Mouse (Mus musculus) limb, embryonic 14.5 days (tissue): ENCODE data around the gene Garnl3. TPM values are rescaled to one million over a fixed set of nuclear protein-coding genes. Genes with fewer than 3 reads are reported as not detected.
"Not testable (repeated sequence)": the region's sequence is repeated elsewhere in the genome, so short reads cannot be mapped to it uniquely, and the experiment has no call there.

Experiments used
- ATAC-seq: fragments of 200-750 bp; cut with Nextera tagmentation; 2 replicates; pipeline ENCODE4 v1.8.0; 2017; ENCODE audit warnings: low read depth, moderate number of reproducible peaks, moderate TSS enrichment; ENCODE audit not compliant: low FRiP score
- DNase-seq: peaks from one replicate; pipeline ENCODE4 v3.0.0-alpha.2; 2015; ENCODE audit warnings: low spot score
- H3K27ac ChIP-seq: fragments of 300-500 bp; sonication (generic); replicated peaks from 2 replicates; pipeline ENCODE4 v1.5.1; 2014; ENCODE audit warnings: low read depth, mild to moderate bottlenecking, low read length, moderate library complexity, mixed read lengths
- H3K27me3 ChIP-seq: fragments of 300-500 bp; sonication (generic); 2 replicates; pipeline ENCODE4 v1.6.1; 2014; ENCODE audit warnings: low read length, mixed read lengths; ENCODE audit not compliant: control insufficient read depth, insufficient read depth
- H3K36me3 ChIP-seq: fragments of 300-500 bp; sonication (generic); 2 replicates; pipeline ENCODE4 v1.6.1; 2014; ENCODE audit warnings: mild to moderate bottlenecking, low read length, moderate library complexity, mixed read lengths; ENCODE audit not compliant: control insufficient read depth, insufficient read depth
- H3K4me1 ChIP-seq: fragments of 300-500 bp; sonication (generic); 2 replicates; pipeline ENCODE4 v1.6.1; 2014; ENCODE audit warnings: antibody characterized with exemption, low read length, mixed read lengths; ENCODE audit not compliant: control insufficient read depth, insufficient read depth
- H3K4me2 ChIP-seq: fragments of 300-500 bp; sonication (generic); replicated peaks from 2 replicates; pipeline ENCODE4 v1.6.1; 2014; ENCODE audit warnings: low read depth, mild to moderate bottlenecking, low read length, moderate library complexity; ENCODE audit not compliant: severe bottlenecking
- H3K4me3 ChIP-seq: fragments of 300-500 bp; sonication (generic); replicated peaks from 2 replicates; pipeline ENCODE4 v1.5.1; 2014; ENCODE audit warnings: low read length
- H3K9ac ChIP-seq: fragments of 300-500 bp; sonication (generic); 2 replicates; pipeline ENCODE4 v1.6.1; 2014; ENCODE audit warnings: mild to moderate bottlenecking, low read depth, low read length, moderate library complexity; ENCODE audit not compliant: severe bottlenecking
- H3K9me3 ChIP-seq: fragments of 300-500 bp; sonication (generic); 2 replicates; pipeline ENCODE4 v1.6.1; 2016; ENCODE audit warnings: low read length; ENCODE audit not compliant: control insufficient read depth
- POLR2A ChIP-seq: fragments of 200-500 bp; IDR thresholded peaks from 2 replicates; pipeline ENCODE4 v1.8.0; 2012; ENCODE audit warnings: inconsistent platforms, mild to moderate bottlenecking, moderate library complexity, borderline replicate concordance; ENCODE audit not compliant: insufficient read depth, insufficient read length; ENCODE audit errors: extremely low read depth
- WGBS: fragments of 180-500 bp; shearing (Covaris S2); extraction: QIAGEN DNeasy Blood & Tissue Kit; methylation state at CpG from one replicate; pipeline ENCODE4 v1.1.7; 2014; 5-methylcytosine and 5-hydroxymethylcytosine counted together
- polyA plus RNA-seq, 2 experiments: library from polyadenylated mRNA; depleted of rRNA in 1 of 2; stranded (reverse) in 1 of 2; unstranded in 1 of 2; fragments of >200 nt; fragmentation: Nextera tagmentation in 1 of 2; extraction: Ambion mirVana in 1 of 2; gene quantifications; 2 replicates each; pipeline versions ENCODE4 v1.2.1 to v1.2.3; 2012 to 2014

Garnl3 gene
- polyA plus RNA-seq, 2 experiments: 9.6 to 10.1 TPM

DNA sequence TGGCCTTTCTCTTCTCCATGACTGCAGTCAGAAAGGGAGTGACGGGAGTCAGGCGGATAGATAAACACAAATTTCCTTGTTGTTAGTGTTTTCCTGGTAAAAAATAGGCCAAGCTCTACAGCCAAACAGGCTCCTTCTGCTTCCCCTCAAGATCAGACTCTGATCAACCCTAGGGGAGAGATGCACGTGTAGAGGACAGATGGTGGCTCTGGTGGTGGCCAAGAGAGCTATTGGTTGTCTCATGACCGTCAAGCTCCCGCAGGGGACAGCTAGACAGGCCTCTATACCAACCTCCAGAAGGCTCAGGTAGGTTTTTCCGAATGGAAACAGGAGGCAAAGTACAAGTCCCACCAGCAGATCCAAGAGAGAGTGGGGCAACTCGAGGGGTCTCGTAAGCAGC lies 30.9 kb downstream of the Garnl3 start:
- H3K27me3 ChIP-seq: no peaks in the 10 kb centered on the region
- no peak overlapping the region for H3K27ac ChIP-seq
- TF ChIP-seq POLR2A: no peak
- H3K9me3 ChIP-seq: no peaks in the 10 kb centered on the region
- peaks cover under 1% of the 10 kb centered on the region; the same call in 1 of the 2 replicates for H3K4me1 ChIP-seq
- no peak overlapping the region for H3K9ac ChIP-seq
- H3K4me3 ChIP-seq: no peak overlapping the region
- DNase-seq (no peak), ATAC-seq (no peak)
- H3K36me3 ChIP-seq: no peaks in the 10 kb centered on the region; the same call in 1 of the 2 replicates
- no peak overlapping the region for H3K4me2 ChIP-seq
- 86% methylated on average over 8 of the region's 8 CpGs for WGBS

DNA sequence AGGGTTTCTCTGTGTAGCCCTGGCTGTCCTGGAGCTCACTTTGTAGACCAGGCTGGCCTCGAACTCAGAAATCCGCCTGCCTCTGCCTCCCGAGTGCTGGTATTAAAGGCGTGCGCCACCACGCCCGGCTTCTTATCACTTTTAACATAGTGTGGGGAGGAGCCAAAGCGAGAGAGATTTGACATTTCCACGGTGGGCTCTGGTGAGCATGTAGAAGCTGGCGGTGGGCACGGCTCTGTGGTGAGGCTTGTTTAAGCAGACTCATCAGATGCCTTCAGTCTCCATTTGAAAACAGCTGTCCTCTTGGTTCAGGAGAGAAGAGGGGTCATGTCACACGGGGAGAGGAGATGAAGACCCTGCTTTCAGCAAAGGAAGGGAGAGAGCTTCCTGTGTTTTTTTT lies 34.1 kb downstream of the Garnl3 start:
- ATAC-seq, H3K4me2 ChIP-seq: not testable (repeated sequence)
- 89% methylated on average over 12 of the region's 12 CpGs for WGBS

DNA sequence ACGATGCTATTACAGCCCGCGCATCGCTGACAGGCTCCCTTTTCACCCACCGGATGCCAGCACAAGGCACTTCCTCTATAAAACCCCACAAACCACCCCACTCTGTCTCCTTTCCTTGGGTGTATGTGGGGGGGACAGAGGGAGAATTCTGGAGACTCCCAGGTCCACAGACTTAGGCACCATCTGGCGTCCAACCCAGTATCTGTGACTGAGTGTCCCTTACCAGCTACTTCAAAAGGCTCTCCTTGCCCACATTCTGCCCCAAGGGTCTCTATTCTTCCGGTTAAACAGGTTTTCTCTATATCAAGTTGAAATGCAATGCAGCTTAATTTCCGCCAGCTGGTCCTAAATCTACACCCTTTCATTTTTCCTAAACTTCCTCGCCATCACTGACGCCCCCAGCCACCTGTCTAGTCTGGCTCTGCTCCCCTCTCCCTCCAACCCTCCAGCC lies 36.2 kb downstream of the Garnl3 start:
- Histone ChIP-seq H3K27ac (no peak overlapping the region), H3K4me3 (no peak overlapping the region), H3K4me2 (no peak overlapping the region), H3K36me3 (no peaks in the 10 kb centered on the region; the same call in 1 of the 2 replicates), H3K27me3 (no peaks in the 10 kb centered on the region), H3K9ac (no peak overlapping the region), H3K4me1 (peaks cover 3% of the 10 kb centered on the region; the same call in 1 of the 2 replicates), H3K9me3 (no peaks in the 10 kb centered on the region)
- ATAC-seq (no peak), DNase-seq (no peak)
- WGBS: 36% methylated on average over 10 of the region's 10 CpGs
- TF ChIP-seq POLR2A: no peak

More for the DNA sequence above, 34.1 kb downstream of the Garnl3 start:
- not testable (repeated sequence) for H3K27ac ChIP-seq, H3K9ac ChIP-seq, H3K36me3 ChIP-seq, DNase-seq, H3K9me3 ChIP-seq, H3K4me3 ChIP-seq, H3K27me3 ChIP-seq, H3K4me1 ChIP-seq

DNA sequence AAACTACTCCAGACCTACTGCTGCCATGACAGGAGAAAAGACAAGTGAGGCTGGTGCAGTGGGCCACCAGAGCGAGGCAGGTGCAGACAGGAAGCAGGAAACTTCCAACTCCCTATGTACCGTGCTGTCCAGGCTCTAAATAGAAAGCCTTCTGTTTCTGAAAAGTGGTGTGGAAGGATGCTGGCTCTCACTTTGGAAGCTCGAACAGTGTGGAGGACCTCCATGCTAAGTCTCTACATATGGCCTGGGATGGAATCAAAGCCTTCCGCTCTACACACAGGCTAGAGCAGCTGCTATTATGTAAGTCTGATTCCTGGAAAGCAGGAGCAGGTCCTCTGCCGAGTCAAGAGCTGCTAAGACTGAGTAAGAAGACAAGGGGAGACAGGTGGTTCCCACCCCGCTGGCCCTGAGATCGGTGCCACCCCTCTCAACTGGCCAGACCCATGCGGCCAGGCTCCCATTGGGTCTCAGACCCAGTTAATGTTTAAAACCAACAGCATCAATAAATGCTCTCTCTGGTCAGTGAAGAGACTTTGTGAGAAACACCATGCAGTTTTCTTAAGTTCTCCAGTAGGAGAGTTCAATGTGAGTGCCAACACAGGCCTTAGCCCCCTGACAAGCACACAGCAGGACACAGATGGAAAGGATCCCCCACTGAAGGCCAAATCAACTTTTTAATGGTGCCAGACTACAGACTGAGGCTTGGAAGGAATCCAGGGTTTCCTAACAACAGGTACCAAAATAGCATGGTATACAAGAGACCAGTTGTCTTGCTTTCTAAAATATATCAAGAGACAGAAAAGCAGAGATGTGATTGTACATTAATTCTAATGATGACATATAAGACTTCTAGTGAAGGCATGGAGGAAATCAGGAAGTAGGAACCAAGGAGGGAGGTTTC lies 40.6 kb downstream of the Garnl3 start:
- Histone ChIP-seq H3K4me3 (no peak overlapping the region), H3K36me3 (no peaks in the 10 kb centered on the region), H3K4me1 (peaks cover 3% of the 10 kb centered on the region; the same call in 1 of the 2 replicates), H3K27ac (no peak overlapping the region), H3K9ac (no peak overlapping the region), H3K27me3 (no peaks in the 10 kb centered on the region), H3K9me3 (no peaks in the 10 kb centered on the region), H3K4me2 (no peak overlapping the region)
- TF ChIP-seq POLR2A: no peak
- no peak for DNase-seq
- ATAC-seq: no peak; the same call in 1 of the 2 replicates
- 88% methylated on average over 8 of the region's 8 CpGs for WGBS

DNA sequence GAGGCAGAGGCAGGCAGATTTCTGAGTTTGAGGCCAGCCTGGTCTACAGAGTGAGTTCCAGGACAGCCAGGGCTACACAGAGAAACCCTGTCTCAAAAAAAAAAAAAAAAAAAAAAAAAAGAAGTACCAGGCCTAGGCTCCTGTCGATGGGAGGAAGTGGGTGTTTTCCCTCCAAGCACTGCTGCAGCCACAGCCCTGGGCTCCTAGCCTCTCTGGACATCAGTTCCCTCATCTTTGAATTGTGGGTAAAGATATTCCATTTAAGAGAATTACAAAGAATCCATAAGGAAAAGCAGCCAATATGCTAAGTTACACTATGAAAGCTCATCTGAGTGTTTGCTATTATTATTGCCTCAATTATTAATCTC lies 41.4 kb downstream of the Garnl3 start:
- not testable (repeated sequence) for ATAC-seq, H3K9me3 ChIP-seq, DNase-seq, H3K36me3 ChIP-seq, H3K4me2 ChIP-seq, H3K27me3 ChIP-seq, H3K4me1 ChIP-seq, H3K9ac ChIP-seq, H3K27ac ChIP-seq, H3K4me3 ChIP-seq
- WGBS: 75% methylated on average over 1 of the region's 1 CpGs
